Mouse (Mus musculus) hindbrain, postnatal 0 days (tissue): ENCODE data around the gene Ankrd63. TPM values are rescaled to one million over a fixed set of nuclear protein-coding genes. Genes with fewer than 3 reads are reported as not detected.

Experiments used
- ATAC-seq: fragments of 200-750 bp; cut with Nextera tagmentation; 2 replicates; pipeline ENCODE4 v1.8.0; 2017; ENCODE audit warnings: mild to moderate bottlenecking, moderate TSS enrichment, moderate library complexity
- DNase-seq: peaks from one replicate; pipeline ENCODE4 v3.0.0-alpha.2; 2015; ENCODE audit warnings: low spot score
- H3K27ac ChIP-seq: fragments of 300-500 bp; sonication (generic); 2 replicates; pipeline ENCODE4 v1.5.1; 2014; ENCODE audit warnings: mild to moderate bottlenecking
- H3K27me3 ChIP-seq: fragments of 300-500 bp; sonication (generic); 2 replicates; pipeline ENCODE4 v1.6.1; 2014; ENCODE audit warnings: low read length, mixed read lengths; ENCODE audit not compliant: insufficient read depth
- H3K36me3 ChIP-seq: fragments of 300-500 bp; sonication (generic); 2 replicates; pipeline ENCODE4 v1.6.1; 2014; ENCODE audit warnings: low read length, mixed read lengths; ENCODE audit not compliant: insufficient read depth
- H3K4me1 ChIP-seq: fragments of 300-500 bp; sonication (generic); 2 replicates; pipeline ENCODE4 v1.6.1; 2014; ENCODE audit warnings: antibody characterized with exemption, low read length, mixed read lengths; ENCODE audit not compliant: insufficient read depth
- H3K4me2 ChIP-seq: fragments of 300-500 bp; sonication (generic); 2 replicates; pipeline ENCODE4 v1.6.1; 2014; ENCODE audit warnings: low read depth, mild to moderate bottlenecking, low read length, moderate library complexity, mixed read lengths
- H3K4me3 ChIP-seq: fragments of 300-500 bp; sonication (generic); 2 replicates; pipeline ENCODE4 v1.5.1; 2014; ENCODE audit warnings: low read length
- H3K9ac ChIP-seq: fragments of 300-500 bp; sonication (generic); replicated peaks from 2 replicates; pipeline ENCODE4 v1.6.1; 2014; ENCODE audit warnings: mild to moderate bottlenecking, low read length, moderate library complexity, mixed read lengths
- H3K9me3 ChIP-seq: fragments of 300-500 bp; sonication (generic); 2 replicates; pipeline ENCODE4 v1.6.1; 2016; ENCODE audit warnings: low read length, mixed read lengths
- CTCF ChIP-seq: IDR thresholded peaks from 2 replicates; pipeline ENCODE4 v1.5.1; 2016; ENCODE audit warnings: antibody characterized with exemption, control low read depth, low read depth
- WGBS: fragments of 180-500 bp; shearing (Covaris S2); extraction: QIAGEN DNeasy Blood & Tissue Kit; methylation state at CpG from one replicate; pipeline ENCODE4 v1.1.7; 2014; 5-methylcytosine and 5-hydroxymethylcytosine counted together
- polyA plus RNA-seq: library from polyadenylated mRNA; unstranded; fragments of >200 nt; fragmentation: Nextera tagmentation; extraction: Ambion mirVana; gene quantifications from 2 replicates; pipeline ENCODE4 v1.2.1, GENCODE M21; 2015
- total RNA-seq: library from RNA; depleted of rRNA; stranded (reverse); fragments of >200 nt; gene quantifications from 2 replicates; pipeline ENCODE4 v1.2.3, GENCODE M21; 2014

Gene Ankrd63
- total and polyA plus RNA-seq, 2 experiments from 2014 or later, result 0.08 TPM; not detected in 1

DNA sequence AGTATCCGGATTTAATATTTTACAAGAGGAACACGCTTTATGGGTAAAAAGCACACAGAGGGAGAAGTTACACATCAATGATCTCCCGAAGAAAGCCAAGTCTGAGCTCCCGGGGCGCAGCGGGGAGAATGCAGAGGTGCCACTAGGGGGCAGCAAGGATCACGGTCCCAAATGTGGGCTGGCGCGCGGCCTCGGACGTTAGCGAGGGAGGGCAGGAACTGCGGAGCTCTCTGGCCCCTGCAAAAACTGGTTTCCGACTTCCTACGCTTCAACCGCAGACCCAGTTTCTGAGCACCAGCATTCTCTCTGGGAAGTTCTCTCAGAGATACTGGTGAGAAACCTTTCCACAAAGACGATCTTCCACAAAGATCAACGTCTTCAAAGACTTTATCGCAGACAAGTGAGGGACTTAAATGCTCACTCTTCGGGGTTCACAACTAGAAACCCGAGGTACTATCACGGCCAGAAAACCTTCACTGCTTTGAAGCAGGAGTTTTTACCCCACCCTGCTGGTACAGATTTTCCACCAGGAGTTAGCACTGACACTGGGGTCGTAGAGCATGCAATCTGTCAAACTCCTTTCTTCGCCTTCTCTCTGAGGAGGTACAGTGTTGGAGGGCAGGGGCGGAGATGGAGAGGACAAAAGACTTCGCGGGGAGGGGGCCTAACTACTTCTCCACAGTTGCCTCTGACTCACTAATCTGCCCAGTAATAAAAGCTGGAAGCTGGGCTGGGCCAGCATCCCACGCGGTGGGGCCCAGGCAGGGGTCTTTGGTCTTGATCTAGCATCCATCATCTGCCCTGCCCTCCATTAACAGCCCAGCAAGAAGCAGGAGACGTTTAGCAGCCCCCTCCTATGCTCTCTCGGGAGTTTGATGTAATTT is 3.3 kb downstream of the Ankrd63 start:
- no peak overlapping the region for H3K9ac ChIP-seq
- 2% methylated on average over 32 of the region's 32 CpGs for WGBS

GRCm38 (mm10) chr2:118697955-118698354 is 5.8 kb downstream of the Ankrd63 start:
- H3K9me3 ChIP-seq, result no peaks in the 10 kb centered on the region
- ATAC-seq (no peak), DNase-seq (peak; percentile 36)
- H3K4me1 ChIP-seq, result peaks cover 12% of the 10 kb centered on the region
- TF ChIP-seq CTCF, result no peak
- no peak overlapping the region for H3K27ac ChIP-seq
- H3K36me3 ChIP-seq, result no peaks in the 10 kb centered on the region
- WGBS, result 37% methylated on average over 7 of the region's 7 CpGs
- no peak overlapping the region for H3K9ac ChIP-seq
- no peak overlapping the region for H3K4me2 ChIP-seq
- no peak overlapping the region for H3K4me3 ChIP-seq
- peaks cover 27% of the 10 kb centered on the region for H3K27me3 ChIP-seq

More for the DNA sequence above, 3.3 kb downstream of the Ankrd63 start:
- TF ChIP-seq CTCF, result peak; percentile 90
- no peak for ATAC-seq
- no peaks in the 10 kb centered on the region for H3K36me3 ChIP-seq
- DNase-seq, result peak; percentile 81
- peaks cover 26% of the 10 kb centered on the region for H3K4me1 ChIP-seq
- H3K27me3 ChIP-seq, result peaks cover 52% of the 10 kb centered on the region
- no peaks in the 10 kb centered on the region for H3K9me3 ChIP-seq
- peak overlapping the region; percentile 37 for H3K4me2 ChIP-seq
- H3K4me3 ChIP-seq, result peak overlapping the region; percentile 17
- no peak overlapping the region for H3K27ac ChIP-seq

GRCm38 (mm10) chr2:118697311-118697877 is 6.4 kb downstream of the Ankrd63 start:
- no peak overlapping the region for H3K4me2 ChIP-seq
- no peak overlapping the region for H3K9ac ChIP-seq
- peaks cover 23% of the 10 kb centered on the region for H3K27me3 ChIP-seq
- DNase-seq, result no peak
- no peak for ATAC-seq
- WGBS, result 36% methylated on average over 5 of the region's 5 CpGs
- H3K36me3 ChIP-seq, result no peaks in the 10 kb centered on the region
- no peak overlapping the region for H3K27ac ChIP-seq
- no peak for TF ChIP-seq CTCF
- H3K9me3 ChIP-seq, result no peaks in the 10 kb centered on the region
- H3K4me1 ChIP-seq, result peaks cover 11% of the 10 kb centered on the region
- no peak overlapping the region for H3K4me3 ChIP-seq

DNA sequence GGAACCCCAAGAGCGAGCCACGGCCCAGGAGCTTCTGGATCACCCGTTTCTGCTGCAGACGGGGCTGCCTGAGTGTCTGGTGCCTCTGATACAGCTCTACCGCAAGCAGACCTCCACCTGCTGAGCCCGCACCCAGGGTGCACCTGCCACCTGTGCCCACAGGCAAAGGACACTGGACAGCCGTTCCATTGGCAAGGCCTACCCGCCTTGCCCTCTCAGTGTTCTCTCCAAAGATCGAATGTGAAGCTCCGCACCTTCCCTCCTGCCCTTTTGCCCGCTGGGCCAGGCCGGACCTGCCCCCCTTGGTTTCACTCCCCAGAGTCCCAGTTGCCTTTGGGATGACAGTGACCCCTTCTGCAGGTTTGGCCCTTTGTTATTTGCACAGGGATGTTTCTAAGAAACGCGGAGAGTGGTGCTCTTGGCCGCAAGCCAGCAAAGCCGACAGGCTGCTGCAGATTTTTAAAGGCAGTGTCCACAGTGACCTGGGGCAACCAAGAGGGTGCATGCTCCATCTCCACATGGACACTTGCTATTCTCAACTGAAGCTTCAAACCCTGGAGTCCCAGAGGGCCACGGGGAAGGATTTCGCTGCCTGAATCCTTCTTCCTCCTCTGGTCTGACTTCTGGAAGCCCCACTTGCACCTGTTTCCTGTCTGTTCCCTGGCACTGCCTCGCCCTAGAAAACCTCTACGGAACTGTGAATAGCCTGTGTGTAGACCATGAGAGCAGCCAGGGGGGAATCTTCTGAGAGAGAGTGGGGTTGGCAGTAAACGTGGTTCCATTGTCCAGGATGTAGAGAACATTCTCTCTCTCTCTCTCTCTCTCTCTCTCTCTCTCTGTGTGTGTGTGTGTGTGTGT is 7.1 kb downstream of the Ankrd63 start:
- H3K4me1 ChIP-seq, result peaks cover 11% of the 10 kb centered on the region
- no peaks in the 10 kb centered on the region for H3K9me3 ChIP-seq
- H3K27ac ChIP-seq, result no peak overlapping the region
- TF ChIP-seq CTCF, result no peak
- H3K4me3 ChIP-seq, result no peak overlapping the region
- H3K4me2 ChIP-seq, result no peak overlapping the region
- no peak for ATAC-seq
- 47% methylated on average over 21 of the region's 21 CpGs for WGBS
- peaks cover 15% of the 10 kb centered on the region for H3K27me3 ChIP-seq
- no peaks in the 10 kb centered on the region for H3K36me3 ChIP-seq
- H3K9ac ChIP-seq, result no peak overlapping the region
- DNase-seq, result peak; percentile 27

DNA sequence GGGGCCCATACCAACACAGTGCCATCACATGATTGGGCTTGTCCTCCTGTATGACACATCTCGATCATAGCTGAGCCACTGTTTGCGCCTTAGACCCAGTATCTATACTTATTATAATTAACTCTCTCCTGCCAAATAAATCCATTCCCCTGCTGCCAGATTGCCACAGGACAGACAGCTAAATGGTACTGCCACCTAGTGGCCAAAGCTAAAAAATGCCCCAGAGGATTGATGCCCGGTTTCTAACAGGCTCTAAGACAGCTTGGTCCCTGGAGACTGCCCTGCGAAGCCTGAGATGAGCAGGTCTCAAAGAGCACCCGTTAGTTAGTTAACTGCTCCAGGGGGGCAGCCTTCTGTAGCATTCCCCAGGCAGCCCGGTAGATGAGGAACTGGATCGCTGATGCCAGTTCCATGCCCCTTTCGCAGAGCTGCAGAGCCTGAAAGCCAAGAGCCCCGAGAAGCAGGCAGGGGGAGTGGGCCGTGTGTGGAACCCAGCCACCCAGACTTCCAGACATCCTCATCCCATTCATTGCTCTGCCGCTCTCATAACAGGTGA is 8.0 kb downstream of the Ankrd63 start:
- ATAC-seq, result 0 out of 2 replicates have a peak, but pooled peaks have one; percentile 12
- H3K27ac ChIP-seq, result no peak overlapping the region
- peaks cover 9% of the 10 kb centered on the region for H3K4me1 ChIP-seq
- peaks cover 7% of the 10 kb centered on the region; the same call in 1 of the 2 replicates for H3K27me3 ChIP-seq
- no peak overlapping the region for H3K4me2 ChIP-seq
- no peak overlapping the region for H3K9ac ChIP-seq
- DNase-seq, result peak; percentile 82
- 27% methylated on average over 11 of the region's 11 CpGs for WGBS
- H3K36me3 ChIP-seq, result no peaks in the 10 kb centered on the region
- no peak overlapping the region for H3K4me3 ChIP-seq
- TF ChIP-seq CTCF, result peak; percentile 86
- no peaks in the 10 kb centered on the region for H3K9me3 ChIP-seq

GRCm38 (mm10) chr2:118693370-118693966 is 10.3 kb downstream of the Ankrd63 start:
- Histone ChIP-seq H3K4me1 (peaks cover 3% of the 10 kb centered on the region; the same call in 1 of the 2 replicates), H3K27ac (no peak overlapping the region), H3K36me3 (no peaks in the 10 kb centered on the region), H3K27me3 (no peaks in the 10 kb centered on the region), H3K4me2 (no peak overlapping the region), H3K9me3 (no peaks in the 10 kb centered on the region), H3K9ac (no peak overlapping the region), H3K4me3 (no peak overlapping the region)
- TF ChIP-seq CTCF, result no peak
- DNase-seq (peak; percentile 40), ATAC-seq (peak; percentile 18; the same call in 1 of the 2 replicates)
- 64% methylated on average over 19 of the region's 19 CpGs for WGBS
